Mouse (Mus musculus) heart, adult 2 months (tissue): ENCODE measurements around the gene Krtap19-2. TPM values are rescaled to one million over a fixed set of nuclear protein-coding genes. Genes with fewer than 3 reads are reported as not detected.

Experiments
- DNase-seq, 2 experiments: peaks; one replicate each; pipeline ENCODE4 v3.0.0; 2021
- H3K27ac ChIP-seq: fragments of 200-600 bp; 2 replicates; pipeline ENCODE4 v1.8.1; 2022
- H3K27me3 ChIP-seq: fragments of 200-500 bp; 2 replicates; pipeline ENCODE4 v1.6.1; 2012; ENCODE audit warnings: mild to moderate bottlenecking, low read length, inconsistent platforms, mixed read lengths; ENCODE audit not compliant: control insufficient read depth, insufficient read depth
- H3K36me3 ChIP-seq: fragments of 200-500 bp; 2 replicates; pipeline ENCODE4 v1.6.1; 2012; ENCODE audit warnings: low read length, inconsistent platforms; ENCODE audit not compliant: control insufficient read depth, insufficient read depth
- H3K4me1 ChIP-seq: fragments of 200-500 bp; 2 replicates; pipeline ENCODE4 v1.6.1; 2011; ENCODE audit warnings: low read length; ENCODE audit not compliant: control insufficient read depth, insufficient read depth
- H3K4me3 ChIP-seq: fragments of 200-600 bp; 2 replicates; pipeline ENCODE4 v1.8.1; 2022
- H3K79me2 ChIP-seq: fragments of 200-500 bp; replicated peaks from 2 replicates; pipeline ENCODE4 v1.6.1; 2012; ENCODE audit warnings: mild to moderate bottlenecking, inconsistent platforms, low read length, moderate library complexity, mixed read lengths; ENCODE audit not compliant: control insufficient read depth, insufficient read depth
- H3K9ac ChIP-seq: fragments of 200-500 bp; 2 replicates; pipeline ENCODE4 v1.6.1; 2012; ENCODE audit warnings: low read depth, mild to moderate bottlenecking, control low read depth, inconsistent platforms, low read length, mixed read lengths
- CTCF ChIP-seq: fragments of 200-600 bp; IDR thresholded peaks from 2 replicates; pipeline ENCODE4 v1.8.1; 2022; ENCODE audit warnings: antibody characterized with exemption, mild to moderate bottlenecking, moderate library complexity
- EP300 ChIP-seq: fragments of 200-500 bp; IDR thresholded peaks from 2 replicates; pipeline ENCODE4 v1.6.1; 2011; ENCODE audit warnings: low read depth, low read length, control low read depth; ENCODE audit not compliant: insufficient read depth
- POLR2A ChIP-seq: fragments of 200-500 bp; IDR thresholded peaks from 2 replicates; pipeline ENCODE4 v1.6.1; 2011; ENCODE audit warnings: mild to moderate bottlenecking, low read depth, low read length, control low read depth; ENCODE audit not compliant: insufficient read depth
- WGBS: fragments of 180-500 bp; shearing (Covaris S2); methylation state at CpG from one replicate; pipeline ENCODE4 v1.1.7; 2018; 5-methylcytosine and 5-hydroxymethylcytosine counted together
- intact Hi-C: fragments of 180-260 bp; cut with DNase I; formaldehyde crosslinking; loops from one replicate; pipeline ENCODE4 v1.15.1; 2025
- polyA plus RNA-seq: library from polyadenylated mRNA; depleted of rRNA; stranded (reverse); fragments of >200 nt; gene quantifications from 2 replicates; pipeline ENCODE4 v1.2.3, GENCODE M21; 2012
- total RNA-seq, 2 experiments: library from RNA; stranded (reverse); gene quantifications; 2 replicates each; pipeline ENCODE4 v1.2.3; 2021

Krtap19-2 gene
- total and polyA plus RNA-seq, 3 experiments = not detected

- Histone ChIP-seq H3K79me2 (no peaks in the 10 kb centered on the region), H3K27me3 (no peaks in the 10 kb centered on the region), H3K4me3 (no peak overlapping the region), H3K36me3 (no peaks in the 10 kb centered on the region), H3K4me1 (no peaks in the 10 kb centered on the region), H3K9ac (no peak overlapping the region), H3K27ac (no peak overlapping the region)
- 79% methylated on average over 4 of the region's 4 CpGs for WGBS
- no peak for TF ChIP-seq POLR2A
- TF ChIP-seq CTCF = no peak
- no peak for TF ChIP-seq EP300
- intact Hi-C loops = no loop called here
- DNase-seq = no peak
Observed at GRCm38 (mm10) chr16:88864887-88865407, 9.1 kb downstream of the Krtap19-2 start.

- WGBS = 14% methylated on average over 5 of the region's 5 CpGs
- H3K9ac ChIP-seq = no peak overlapping the region
- DNase-seq = no peak
Observed at GRCm38 (mm10) chr16:88851450-88851849, 22.6 kb downstream of the Krtap19-2 start.

GRCm38 (mm10) chr16:88848558-88848957 lies 25.5 kb downstream of the Krtap19-2 start:
- Histone ChIP-seq H3K4me3 (no peak overlapping the region), H3K27me3 (no peaks in the 10 kb centered on the region), H3K36me3 (no peaks in the 10 kb centered on the region), H3K4me1 (no peaks in the 10 kb centered on the region), H3K27ac (no peak overlapping the region), H3K79me2 (no peaks in the 10 kb centered on the region), H3K9ac (no peak overlapping the region)
- TF ChIP-seq EP300 = no peak
- TF ChIP-seq CTCF = no peak
- TF ChIP-seq POLR2A = no peak
- WGBS = 82% methylated on average over 4 of the region's 4 CpGs
- DNase-seq = no peak
- intact Hi-C loops = no loop called here

More at GRCm38 (mm10) chr16:88851450-88851849, 22.6 kb downstream of the Krtap19-2 start:
- intact Hi-C loops = no loop called here
- H3K79me2 ChIP-seq = no peaks in the 10 kb centered on the region
- no peaks in the 10 kb centered on the region for H3K36me3 ChIP-seq
- H3K27ac ChIP-seq = no peak overlapping the region
- no peaks in the 10 kb centered on the region for H3K4me1 ChIP-seq
- TF ChIP-seq EP300 = no peak
- TF ChIP-seq CTCF = peak; percentile 65
- H3K4me3 ChIP-seq = no peak overlapping the region
- H3K27me3 ChIP-seq = no peaks in the 10 kb centered on the region

- DNase-seq = no peak
- Histone ChIP-seq H3K27me3 (no peaks in the 10 kb centered on the region), H3K4me3 (no peak overlapping the region), H3K36me3 (no peaks in the 10 kb centered on the region), H3K9ac (no peak overlapping the region), H3K79me2 (no peaks in the 10 kb centered on the region), H3K27ac (no peak overlapping the region), H3K4me1 (no peaks in the 10 kb centered on the region)
- TF ChIP-seq EP300 = no peak
- WGBS = 88% methylated on average over 1 of the region's 1 CpGs
- intact Hi-C loops = no loop called here
Observed at GRCm38 (mm10) chr16:88847363-88847762, 26.7 kb downstream of the Krtap19-2 start.

GRCm38 (mm10) chr16:88826978-88827377 lies 47.1 kb downstream of the Krtap19-2 start:
- Histone ChIP-seq H3K4me3 (no peak overlapping the region), H3K4me1 (no peaks in the 10 kb centered on the region), H3K27me3 (no peaks in the 10 kb centered on the region), H3K36me3 (no peaks in the 10 kb centered on the region), H3K79me2 (no peaks in the 10 kb centered on the region), H3K9ac (no peak overlapping the region), H3K27ac (no peak overlapping the region)
- 73% methylated on average over 3 of the region's 3 CpGs for WGBS
- intact Hi-C loops = no loop called here
- TF ChIP-seq EP300 (no peak), CTCF (no peak)
- DNase-seq = no peak

GRCm38 (mm10) chr16:88826095-88826652 lies 47.9 kb downstream of the Krtap19-2 start, which contains the start of gene Krtap14:
Krtap14 (minus strand) TSS chr16:88826145.
- no peaks in the 10 kb centered on the region for H3K4me1 ChIP-seq
- TF ChIP-seq EP300 (no peak), POLR2A (no peak), CTCF (no peak)
- H3K27ac ChIP-seq = no peak within 1 kb of the TSS
- DNase-seq = no peak
- no peaks in the 10 kb centered on the region for H3K27me3 ChIP-seq
- H3K36me3 ChIP-seq = no peaks in the 10 kb centered on the region
- 89% methylated on average over 9 of the region's 9 CpGs for WGBS
- no peak within 1 kb of the TSS for H3K4me3 ChIP-seq
- H3K79me2 ChIP-seq = no peaks in the 10 kb centered on the region
- intact Hi-C loops = no loop called here
- no peak within 1 kb of the TSS for H3K9ac ChIP-seq
